Mouse (Mus musculus) CH12.LX (cell line): ENCODE results near the gene Xpc. TPM values are rescaled to one million over a fixed set of nuclear protein-coding genes. Genes with fewer than 3 reads are reported as not detected.

Experiments
- DNase-seq: peaks from one replicate; pipeline ENCODE4 v3.0.0-alpha.2; 2013; ENCODE audit errors: extremely low read depth
- H3K27ac ChIP-seq: 2 replicates; pipeline ENCODE4 v1.5.1; 2012; ENCODE audit warnings: low read depth, mild to moderate bottlenecking, control low read depth, moderate library complexity; ENCODE audit not compliant: insufficient read depth
- H3K27me3 ChIP-seq: replicated peaks from 2 replicates; pipeline ENCODE3; 2012; ENCODE audit warnings: inconsistent platforms
- H3K36me3 ChIP-seq, 2 experiments: replicated peaks in 1 of 2; 2 replicates each; pipeline versions ENCODE3 to v1.6.1; 2012; ENCODE audit warnings: inconsistent platforms in 1 of 2, low read length in 1 of 2, mild to moderate bottlenecking in 1 of 2, mixed read lengths in 1 of 2, moderate library complexity in 1 of 2; ENCODE audit not compliant: control insufficient read depth in 1 of 2, insufficient read depth in 1 of 2
- H3K4me1 ChIP-seq, 2 experiments: 2 replicates each; pipeline ENCODE4 v1.6.1; 2012; ENCODE audit warnings: inconsistent platforms in 1 of 2, moderate library complexity in 1 of 2; ENCODE audit not compliant: insufficient read depth in 2 of 2, control insufficient read depth in 1 of 2
- H3K4me2 ChIP-seq: 2 replicates; pipeline ENCODE4 v1.6.1; 2012; ENCODE audit warnings: low read depth, mild to moderate bottlenecking, control low read depth; ENCODE audit not compliant: poor library complexity, insufficient read depth, severe bottlenecking
- H3K4me3 ChIP-seq, 3 experiments: fragments of 150-350 bp in 1 of 3; sonication (generic) in 1 of 3; replicated peaks in 1 of 3; 2 replicates each; pipeline versions ENCODE3 to v1.5.1; 2011 to 2012; ENCODE audit warnings: low read depth in 2 of 3, low read length in 2 of 3, mild to moderate bottlenecking in 2 of 3, moderate library complexity in 2 of 3, control low read depth in 1 of 3, improper control_type of control experiment in 1 of 3, inconsistent platforms in 1 of 3, mixed read lengths in 1 of 3; ENCODE audit not compliant: poor library complexity in 1 of 3
- H3K79me2 ChIP-seq: replicated peaks from 2 replicates; pipeline ENCODE4 v1.6.1; 2012; ENCODE audit warnings: mild to moderate bottlenecking, moderate library complexity; ENCODE audit not compliant: control insufficient read depth, poor library complexity, insufficient read depth, severe bottlenecking; ENCODE audit errors: extremely low read depth
- H3K9ac ChIP-seq: 2 replicates; pipeline ENCODE4 v1.6.1; 2012; ENCODE audit warnings: low read depth, mild to moderate bottlenecking, control low read depth, moderate library complexity; ENCODE audit not compliant: insufficient read depth
- H3K9me3 ChIP-seq: replicated peaks from 2 replicates; pipeline ENCODE3; 2012; ENCODE audit warnings: low read length, inconsistent platforms, mixed read lengths
- BHLHE40 ChIP-seq: IDR thresholded peaks from 2 replicates; pipeline ENCODE4 v1.6.1; 2011; ENCODE audit warnings: mild to moderate bottlenecking, low read depth, low read length, improper control_type of control experiment
- CHD1 ChIP-seq: IDR thresholded peaks from 2 replicates; pipeline ENCODE4 v1.6.1; 2012; ENCODE audit warnings: low read depth, low read length, improper control_type of control experiment, inconsistent platforms
- CHD2 ChIP-seq: IDR thresholded peaks from 2 replicates; pipeline ENCODE4 v1.6.1; 2011; ENCODE audit warnings: low read length, improper control_type of control experiment
- CTCF ChIP-seq, 2 experiments: IDR thresholded peaks in 1 of 2; conservative IDR thresholded peaks in 1 of 2; 2 replicates each; pipeline ENCODE4 v1.5.1; 2011 to 2012; ENCODE audit warnings: low read depth in 2 of 2, low read length in 2 of 2, improper control_type of control experiment in 1 of 2, inconsistent platforms in 1 of 2, mild to moderate bottlenecking in 1 of 2, moderate library complexity in 1 of 2
- E2F4 ChIP-seq: IDR thresholded peaks from 2 replicates; pipeline ENCODE4 v1.6.1; 2011; ENCODE audit warnings: low read depth, low read length, improper control_type of control experiment; ENCODE audit not compliant: insufficient replicate concordance
- HCFC1 ChIP-seq: IDR thresholded peaks from 2 replicates; pipeline ENCODE4 v1.6.1; 2012; ENCODE audit warnings: low read depth, mild to moderate bottlenecking, inconsistent platforms, low read length, improper control_type of control experiment
- IRF4 ChIP-seq: IDR thresholded peaks from 2 replicates; pipeline ENCODE4 v1.6.1; 2014; ENCODE audit warnings: low read depth, mild to moderate bottlenecking, inconsistent platforms, low read length, improper control_type of control experiment
- JUN ChIP-seq: IDR thresholded peaks from 2 replicates; pipeline ENCODE4 v1.6.1; 2011; ENCODE audit warnings: low read depth, mild to moderate bottlenecking, low read length, improper control_type of control experiment, moderate library complexity; ENCODE audit not compliant: insufficient read depth
- JUND ChIP-seq: conservative IDR thresholded peaks from 2 replicates; pipeline ENCODE4 v1.6.1; 2011; ENCODE audit warnings: low read depth, low read length, improper control_type of control experiment
- KAT2A ChIP-seq: IDR thresholded peaks from 2 replicates; pipeline ENCODE4 v1.6.1; 2012; ENCODE audit warnings: low read length, improper control_type of control experiment, inconsistent platforms; ENCODE audit not compliant: insufficient replicate concordance
- MAX ChIP-seq: IDR thresholded peaks from 2 replicates; pipeline ENCODE4 v1.6.1; 2011; ENCODE audit warnings: low read length, improper control_type of control experiment
- MAZ ChIP-seq: IDR thresholded peaks from 2 replicates; pipeline ENCODE4 v1.6.1; 2012; ENCODE audit warnings: low read depth, mild to moderate bottlenecking, inconsistent platforms, low read length, improper control_type of control experiment, moderate library complexity
- MEF2A ChIP-seq: IDR thresholded peaks from 2 replicates; pipeline ENCODE4 v1.6.1; 2014; ENCODE audit warnings: low read depth, mild to moderate bottlenecking, inconsistent platforms, low read length, improper control_type of control experiment, borderline replicate concordance
- MXI1 ChIP-seq: IDR thresholded peaks from 2 replicates; pipeline ENCODE4 v1.6.1; 2011; ENCODE audit warnings: mild to moderate bottlenecking, low read depth, low read length, improper control_type of control experiment
- NRF1 ChIP-seq: IDR thresholded peaks from 2 replicates; pipeline ENCODE4 v1.6.1; 2014; ENCODE audit warnings: low read depth, mild to moderate bottlenecking, inconsistent platforms, low read length, improper control_type of control experiment, moderate library complexity
- PAX5 ChIP-seq: IDR thresholded peaks from 2 replicates; pipeline ENCODE4 v1.6.1; 2012; ENCODE audit warnings: low read length, inconsistent platforms, mixed read lengths
- POLR2AphosphoS2 ChIP-seq: IDR thresholded peaks from 2 replicates; pipeline ENCODE4 v1.6.1; 2011; ENCODE audit warnings: low read depth, low read length, improper control_type of control experiment
- RAD21 ChIP-seq: IDR thresholded peaks from 2 replicates; pipeline ENCODE4 v1.6.1; 2011; ENCODE audit warnings: low read depth, mild to moderate bottlenecking, low read length, improper control_type of control experiment, moderate library complexity
- SIN3A ChIP-seq: IDR thresholded peaks from 2 replicates; pipeline ENCODE4 v1.6.1; 2012; ENCODE audit warnings: low read length, improper control_type of control experiment, inconsistent platforms
- SMC3 ChIP-seq: IDR thresholded peaks from 2 replicates; pipeline ENCODE4 v1.6.1; 2011; ENCODE audit warnings: low read depth, low read length, improper control_type of control experiment
- TBP ChIP-seq: conservative IDR thresholded peaks from 2 replicates; pipeline ENCODE4 v1.6.1; 2011; ENCODE audit warnings: low read depth, low read length, improper control_type of control experiment
- TCF12 ChIP-seq: IDR thresholded peaks from 2 replicates; pipeline ENCODE4 v1.6.1; 2014; ENCODE audit warnings: low read depth, mild to moderate bottlenecking, inconsistent platforms, low read length, improper control_type of control experiment
- ZMIZ1 ChIP-seq: IDR thresholded peaks from 2 replicates; pipeline ENCODE4 v1.6.1; 2012; ENCODE audit warnings: low read depth, mild to moderate bottlenecking, inconsistent platforms, low read length, improper control_type of control experiment
- ZNF384 ChIP-seq: IDR thresholded peaks from 2 replicates; pipeline ENCODE4 v1.6.1; 2012; ENCODE audit warnings: low read depth, low read length, improper control_type of control experiment, inconsistent platforms
- dilution Hi-C: fragments of 300-500 bp; cut with MboI; formaldehyde crosslinking; loops from 2 replicates; pipeline ENCODE4 v1.14.3; 2020; ENCODE audit warnings: low sequenced_read_pairs; ENCODE audit not compliant: extremely low pct_unique_long_range_greater_than_20kb, extremely low pct_ligation_motif_present
- in situ Hi-C: fragments of 300-500 bp; cut with MboI; formaldehyde crosslinking; loops from 3 replicates; pipeline ENCODE4 v1.14.3; 2019; ENCODE audit warnings: low sequenced_read_pairs, low pct_ligation_motif_present, low pct_unique_long_range_greater_than_20kb, mixed read lengths
- polyA plus RNA-seq: library from polyadenylated mRNA; unstranded; fragments of >175 nt; gene quantifications from 2 replicates; pipeline ENCODE4 v1.2.1, GENCODE M21; 2012; ENCODE audit warnings: low read depth; ENCODE audit not compliant: insufficient read length
- total RNA-seq, 2 experiments: library from RNA; depleted of rRNA; stranded (reverse); fragments of 300-350 nt in 1 of 2; fragments of >200 nt in 1 of 2; gene quantifications; 2 replicates each; pipeline ENCODE4 v1.2.3; 2012 to 2014

The Xpc gene
- total and polyA plus RNA-seq, 3 experiments, result 7.8 to 11.7 (median 8.2) TPM

GRCm38 (mm10) chr6:91486736-91487453 lies 28.8 kb downstream of the Xpc start:
- Histone ChIP-seq H3K9ac (no peak overlapping the region), H3K36me3 (peaks cover 78 to 96% of the 10 kb centered on the region in 2 experiments), H3K27me3 (no peaks in the 10 kb centered on the region), H3K79me2 (no peaks in the 10 kb centered on the region), H3K27ac (no peak overlapping the region), H3K9me3 (no peaks in the 10 kb centered on the region), H3K4me3 (no peak overlapping the region), H3K4me1 (peaks cover 4% of the 10 kb centered on the region in 2 experiments; a peak in 3 of 4 replicates), H3K4me2 (no peak overlapping the region)
- TF ChIP-seq NRF1 (no peak), ZMIZ1 (no peak), PAX5 (no peak), POLR2AphosphoS2 (no peak), TCF12 (no peak), CHD1 (no peak), IRF4 (no peak), MEF2A (no peak), SMC3 (no peak), JUN (no peak), JUND (no peak), RAD21 (no peak), MAZ (no peak), HCFC1 (no peak), BHLHE40 (no peak), SIN3A (no peak), ZNF384 (no peak)
- dilution Hi-C loops, result no loop called here
- in situ Hi-C loops, result no loop called here
- DNase-seq, result no peak

GRCm38 (mm10) chr6:91483371-91483770 lies 32.3 kb downstream of the Xpc start:
- DNase-seq, result no peak
- H3K9me3 ChIP-seq, result no peaks in the 10 kb centered on the region
- H3K4me1 ChIP-seq, result no peaks in the 10 kb centered on the region
- peaks cover 98 to 100% of the 10 kb centered on the region in 2 experiments for H3K36me3 ChIP-seq
- in situ Hi-C loops, result no loop called here
- dilution Hi-C loops, result no loop called here
- H3K4me3 ChIP-seq, result no peak overlapping the region
- TF ChIP-seq CTCF (conservative IDR thresholded peaks at IDR 0.05 in 1 of 2, IDR thresholded peaks at IDR 0.05 in 1 of 2; ENCODE audit: low read depth in 2 of 2, low read length in 2 of 2) (no peak), CHD2 (no peak), SMC3 (no peak), CHD1 (no peak), E2F4 (no peak), TBP (no peak), MAX (no peak), MXI1 (no peak), KAT2A (no peak), JUND (no peak)
- TF ChIP-seq, all 38 proteins: peak for 0
- H3K27ac ChIP-seq, result no peak overlapping the region
- H3K27me3 ChIP-seq, result no peaks in the 10 kb centered on the region
- no peaks in the 10 kb centered on the region for H3K79me2 ChIP-seq
- H3K4me2 ChIP-seq, result no peak overlapping the region
- no peak overlapping the region for H3K9ac ChIP-seq
